Mouse (Mus musculus) stomach, postnatal 0 days (tissue): Measurements from ENCODE around the gene Scarf2. TPM values are rescaled to one million over a fixed set of nuclear protein-coding genes. Genes with fewer than 3 reads are reported as not detected.
A peak's percentile ranks its signal among the peaks of the same experiment; 100 is the strongest.

Source experiments
- ATAC-seq: fragments of 200-750 bp; cut with Nextera tagmentation; 2 replicates; pipeline ENCODE4 v1.8.0; 2017; ENCODE audit not compliant: low FRiP score, low TSS enrichment
- DNase-seq: peaks from one replicate; pipeline ENCODE4 v3.0.0-alpha.2; 2016; ENCODE audit warnings: low spot score
- H3K27ac ChIP-seq: fragments of 300-500 bp; sonication (generic); replicated peaks from 2 replicates; pipeline ENCODE4 v1.5.1; 2014; ENCODE audit warnings: mild to moderate bottlenecking, control low read depth
- H3K27me3 ChIP-seq: fragments of 300-500 bp; sonication (generic); 2 replicates; pipeline ENCODE4 v1.6.1; 2014; ENCODE audit warnings: low read length; ENCODE audit not compliant: control insufficient read depth, insufficient read depth
- H3K36me3 ChIP-seq: fragments of 300-500 bp; sonication (generic); 2 replicates; pipeline ENCODE4 v1.6.1; 2014; ENCODE audit warnings: low read length, mixed read lengths; ENCODE audit not compliant: control insufficient read depth, insufficient read depth
- H3K4me1 ChIP-seq: fragments of 300-500 bp; sonication (generic); replicated peaks from 2 replicates; pipeline ENCODE4 v1.6.1; 2014; ENCODE audit warnings: antibody characterized with exemption; ENCODE audit not compliant: control insufficient read depth, insufficient read depth
- H3K4me2 ChIP-seq: fragments of 300-500 bp; sonication (generic); replicated peaks from 2 replicates; pipeline ENCODE4 v1.6.1; 2014; ENCODE audit warnings: low read depth, mild to moderate bottlenecking, control low read depth, moderate library complexity
- H3K4me3 ChIP-seq: fragments of 300-500 bp; sonication (generic); 2 replicates; pipeline ENCODE4 v1.5.1; 2014; ENCODE audit warnings: low read depth, low read length, control low read depth
- H3K9ac ChIP-seq: fragments of 300-500 bp; sonication (generic); 2 replicates; pipeline ENCODE4 v1.6.1; 2014; ENCODE audit warnings: mild to moderate bottlenecking, low read length, control low read depth, mixed read lengths
- H3K9me3 ChIP-seq: fragments of 300-500 bp; sonication (generic); 2 replicates; pipeline ENCODE4 v1.6.1; 2016; ENCODE audit warnings: low read length; ENCODE audit not compliant: control insufficient read depth
- CTCF ChIP-seq: IDR thresholded peaks from 2 replicates; pipeline ENCODE4 v1.5.1; 2016; ENCODE audit warnings: antibody characterized with exemption, low read depth, mild to moderate bottlenecking, moderate library complexity
- EP300 ChIP-seq: optimal IDR thresholded peaks from 2 replicates; pipeline ENCODE3; 2016; ENCODE audit warnings: antibody characterized with exemption
- WGBS: fragments of 180-500 bp; shearing (Covaris S2); extraction: QIAGEN DNeasy Blood & Tissue Kit; methylation state at CpG from one replicate; pipeline ENCODE4 v1.1.7; 2014; 5-methylcytosine and 5-hydroxymethylcytosine counted together
- polyA plus RNA-seq: library from polyadenylated mRNA; unstranded; fragments of >200 nt; fragmentation: Nextera tagmentation; extraction: Ambion mirVana; gene quantifications from 2 replicates; pipeline ENCODE4 v1.2.1, GENCODE M21; 2015

Scarf2 gene
- polyA plus RNA-seq, 1 experiment from 2014 or later: 7.8 TPM

DNA sequence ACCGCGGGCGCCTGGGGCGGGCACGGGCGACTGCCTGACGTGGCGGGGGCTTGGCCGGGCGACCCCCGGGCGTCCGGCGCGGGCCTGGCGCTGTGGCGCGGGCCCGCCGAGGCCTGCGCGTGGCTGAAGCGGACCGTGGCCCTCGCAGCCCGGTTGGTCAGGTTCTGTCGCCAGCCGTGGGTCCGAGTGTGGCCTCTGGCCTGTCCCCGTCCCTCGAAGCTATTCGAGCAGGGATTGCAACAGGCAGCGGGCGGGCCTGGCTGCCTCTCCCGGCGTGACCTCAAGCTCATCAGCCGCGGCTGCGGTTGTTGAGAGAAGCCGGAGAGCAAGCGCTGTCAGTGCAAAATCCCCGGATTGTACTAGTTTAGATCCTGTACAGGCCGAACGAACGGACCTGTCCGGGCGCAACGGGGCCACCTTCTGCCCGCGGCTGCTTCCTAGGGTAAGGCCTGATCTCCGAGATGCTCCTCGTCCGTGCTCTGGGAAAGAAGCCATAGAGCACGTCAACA, 37.2 kb upstream of the Scarf2 start:
- ATAC-seq (peak; percentile 18), DNase-seq (peak; percentile 55)
- no peak for TF ChIP-seq CTCF
- no peak for TF ChIP-seq EP300
- Histone ChIP-seq H3K36me3 (no peaks in the 10 kb centered on the region), H3K4me2 (peak overlapping the region; percentile 88), H3K27me3 (no peaks in the 10 kb centered on the region), H3K9me3 (no peaks in the 10 kb centered on the region), H3K27ac (peak overlapping the region; percentile 88), H3K4me3 (peak overlapping the region; percentile 50), H3K4me1 (peaks cover 5% of the 10 kb centered on the region; the same call in 1 of the 2 replicates), H3K9ac (peak overlapping the region; percentile 85)
- WGBS: 3% methylated on average over 42 of the region's 54 CpGs

GRCm38 (mm10) chr16:17760657-17761056, 36.4 kb upstream of the Scarf2 start:
- DNase-seq (peak; percentile 62), ATAC-seq (peak; percentile 51; the same call in 1 of the 2 replicates)
- no peaks in the 10 kb centered on the region for H3K27me3 ChIP-seq
- H3K4me1 ChIP-seq: peaks cover 5% of the 10 kb centered on the region; the same call in 1 of the 2 replicates
- H3K27ac ChIP-seq: no peak overlapping the region
- no peaks in the 10 kb centered on the region for H3K9me3 ChIP-seq
- peak overlapping the region; percentile 88 for H3K4me2 ChIP-seq
- no peak overlapping the region for H3K9ac ChIP-seq
- WGBS: 40% methylated on average over 8 of the region's 8 CpGs
- H3K36me3 ChIP-seq: no peaks in the 10 kb centered on the region
- TF ChIP-seq CTCF (peak; percentile 79), EP300 (no peak)
- H3K4me3 ChIP-seq: peak overlapping the region; percentile 50

- TF ChIP-seq EP300: no peak
- no peaks in the 10 kb centered on the region for H3K36me3 ChIP-seq
- H3K27ac ChIP-seq: no peak overlapping the region
- 31% methylated on average over 1 of the region's 1 CpGs for WGBS
- ATAC-seq: no peak
- H3K4me1 ChIP-seq: peaks cover 5% of the 10 kb centered on the region; the same call in 1 of the 2 replicates
- no peak for DNase-seq
- H3K27me3 ChIP-seq: no peaks in the 10 kb centered on the region
- H3K9me3 ChIP-seq: no peaks in the 10 kb centered on the region
- H3K4me2 ChIP-seq: peak overlapping the region; percentile 88; the same call in 1 of the 2 replicates
- no peak overlapping the region for H3K4me3 ChIP-seq
- no peak overlapping the region for H3K9ac ChIP-seq
These were observed 36.0 kb upstream of the Scarf2 start for GRCm38 (mm10) chr16:17761074-17761473.

DNA sequence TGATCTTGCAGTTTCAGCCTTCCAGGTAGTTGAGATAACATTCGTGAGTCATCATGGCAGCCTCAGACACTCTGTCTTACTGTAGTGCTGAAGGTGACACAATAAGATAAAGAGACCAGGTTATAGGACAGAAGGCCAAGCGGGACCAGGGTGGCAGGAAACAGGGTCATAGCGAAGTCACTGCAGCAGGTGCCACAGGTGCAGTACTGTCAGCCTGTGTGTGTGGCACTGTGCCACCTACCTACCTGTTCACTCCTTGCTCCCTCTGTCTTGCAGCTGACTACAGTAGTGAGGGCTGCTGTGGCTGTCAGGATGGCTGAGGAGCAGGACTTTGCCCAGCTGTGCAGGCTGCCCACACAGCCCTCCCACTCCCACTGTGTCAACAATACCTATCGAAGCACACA, 33.0 kb upstream of the Scarf2 start:
- WGBS: 62% methylated on average over 4 of the region's 4 CpGs
- Histone ChIP-seq H3K9me3 (no peaks in the 10 kb centered on the region), H3K27me3 (no peaks in the 10 kb centered on the region), H3K4me2 (no peak overlapping the region), H3K4me3 (no peak overlapping the region), H3K4me1 (peaks cover 5% of the 10 kb centered on the region; the same call in 1 of the 2 replicates), H3K27ac (peak overlapping the region; percentile 5; the same call in 1 of the 2 replicates), H3K9ac (no peak overlapping the region), H3K36me3 (peaks cover 2% of the 10 kb centered on the region; the same call in 1 of the 2 replicates)
- DNase-seq (peak; percentile 71), ATAC-seq (peak; percentile 86)
- TF ChIP-seq CTCF: peak; percentile 18; the same call in 1 of the 2 replicates
- no peak for TF ChIP-seq EP300

- H3K27me3 ChIP-seq: no peaks in the 10 kb centered on the region
- no peak overlapping the region for H3K27ac ChIP-seq
- no peak overlapping the region for H3K9ac ChIP-seq
- 66% methylated on average over 7 of the region's 7 CpGs for WGBS
- no peaks in the 10 kb centered on the region for H3K4me1 ChIP-seq
- ATAC-seq: no peak
- peaks cover 5% of the 10 kb centered on the region for H3K36me3 ChIP-seq
- H3K4me3 ChIP-seq: no peak overlapping the region
- TF ChIP-seq EP300 (no peak), CTCF (no peak)
- no peak overlapping the region for H3K4me2 ChIP-seq
- no peaks in the 10 kb centered on the region for H3K9me3 ChIP-seq
- no peak for DNase-seq
These were observed 28.2 kb upstream of the Scarf2 start for GRCm38 (mm10) chr16:17768834-17769233.

- no peak overlapping the region for H3K9ac ChIP-seq
- WGBS: 55% methylated on average over 4 of the region's 4 CpGs
- H3K4me2 ChIP-seq: no peak overlapping the region
- DNase-seq (no peak), ATAC-seq (0 out of 2 replicates have a peak, but pooled peaks have one; percentile 33)
- H3K4me3 ChIP-seq: no peak overlapping the region
- no peak overlapping the region for H3K27ac ChIP-seq
- no peaks in the 10 kb centered on the region for H3K4me1 ChIP-seq
- no peaks in the 10 kb centered on the region for H3K9me3 ChIP-seq
- TF ChIP-seq CTCF: peak; percentile 68
- TF ChIP-seq EP300: no peak
- H3K27me3 ChIP-seq: no peaks in the 10 kb centered on the region
- H3K36me3 ChIP-seq: peaks cover 10% of the 10 kb centered on the region
These were observed 25.8 kb upstream of the Scarf2 start for GRCm38 (mm10) chr16:17771117-17771865.
